Mouse (Mus musculus): Measurements from ENCODE around the gene Tgm7. TPM values are rescaled to one million over a fixed set of nuclear protein-coding genes. Genes with fewer than 3 reads are reported as not detected.
"Not testable (repeated sequence)": the region's sequence is repeated elsewhere in the genome, so short reads cannot be mapped to it uniquely, and the experiment has no call there.

Gene Tgm7
- not detected in 2 replicates for total RNA-seq (2017)

DNA sequence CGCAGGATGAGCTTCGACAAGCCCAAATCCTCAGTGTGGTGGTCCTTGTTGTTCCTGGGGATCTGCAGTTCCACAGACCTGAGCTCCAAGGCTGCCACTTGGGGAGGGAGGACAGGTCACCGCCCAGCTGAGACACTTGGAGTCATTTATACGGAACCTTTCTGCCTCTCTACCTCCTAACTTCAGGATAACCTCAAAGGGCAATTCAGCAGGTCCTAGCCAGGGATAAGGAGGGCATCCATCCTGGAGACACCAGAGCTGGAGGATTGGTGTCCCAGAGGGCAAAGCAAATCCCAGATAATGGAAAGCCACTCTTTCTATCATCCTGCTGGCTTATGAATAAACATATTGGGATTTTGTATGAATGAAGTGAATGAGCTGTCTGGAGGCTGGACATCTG, at the start of gene Tgm7:
Tgm7 (minus strand) TSS at position 101 of the 400 bp plus-strand sequence.
- ATAC-seq (replicated peaks in 1 of 2; ENCODE audit: insufficient read depth in 1 of 2, low FRiP score in 2 of 2, low TSS enrichment in 1 of 2, low read depth in 1 of 2, poor library complexity in 2 of 2, severe bottlenecking in 2 of 2) = no peak

DNA sequence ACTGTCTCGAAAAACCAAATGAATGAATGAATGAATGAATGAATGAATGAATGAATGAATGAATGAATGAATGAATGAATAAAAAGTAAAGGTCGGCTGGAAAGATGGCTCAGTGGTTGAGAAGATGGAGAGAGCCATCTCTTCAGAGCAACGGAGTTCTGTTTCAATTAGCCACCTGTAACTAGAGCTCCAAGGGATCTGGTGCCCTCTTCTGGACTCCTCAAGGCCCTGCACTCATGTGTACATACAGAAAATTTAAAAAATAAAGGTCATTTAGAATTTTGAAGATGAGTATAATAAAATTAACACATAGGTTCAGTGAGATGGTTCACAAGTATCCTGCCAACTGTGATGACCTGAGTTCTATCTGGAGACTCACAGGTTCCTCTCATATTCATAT, 43.5 kb upstream of the Tgm7 start:
- ATAC-seq (replicated peaks in 1 of 2; ENCODE audit: insufficient read depth in 1 of 2, low FRiP score in 2 of 2, low TSS enrichment in 1 of 2, low read depth in 1 of 2, poor library complexity in 2 of 2, severe bottlenecking in 2 of 2) = no peak

DNA sequence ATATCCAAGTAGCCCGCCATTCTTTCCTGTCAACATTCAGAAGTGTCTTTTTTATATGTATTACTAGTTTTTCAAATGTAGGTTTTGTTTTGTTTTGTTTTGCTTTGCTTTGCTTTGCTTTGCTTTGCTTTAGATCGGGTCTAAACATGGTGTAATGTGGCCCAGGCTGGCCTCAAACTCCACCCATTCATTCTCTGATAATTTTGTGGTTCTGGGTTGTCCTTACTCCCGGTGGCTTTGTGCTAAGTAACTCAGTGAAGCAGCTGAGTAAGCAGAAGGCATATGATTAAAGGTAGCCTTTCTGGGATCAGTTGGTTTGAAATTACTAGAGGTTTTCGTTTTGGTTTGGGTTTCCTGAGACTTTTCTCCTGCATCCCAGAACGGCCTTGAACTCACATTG, 40.1 kb upstream of the Tgm7 start:
- ATAC-seq (replicated peaks in 1 of 2; ENCODE audit: insufficient read depth in 1 of 2, low FRiP score in 2 of 2, low TSS enrichment in 1 of 2, low read depth in 1 of 2, poor library complexity in 2 of 2, severe bottlenecking in 2 of 2) = no peak

DNA sequence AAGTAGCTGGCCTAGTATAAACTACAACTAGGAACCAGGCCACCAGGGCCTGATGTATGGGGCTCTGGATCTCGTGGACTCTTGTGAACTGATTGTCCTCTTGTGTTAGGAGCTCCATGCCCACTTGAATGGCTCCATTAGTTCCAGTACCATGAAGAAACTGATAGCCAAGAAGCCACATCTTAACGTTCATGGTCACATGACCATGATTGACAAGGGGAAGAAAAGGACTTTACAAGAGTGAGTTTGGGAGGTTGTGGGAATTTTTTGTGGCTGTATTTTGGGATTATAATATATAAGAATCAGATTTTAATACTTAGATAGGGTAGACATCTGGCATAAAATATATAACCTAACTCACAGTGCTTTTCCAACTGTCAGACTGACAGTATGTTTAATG, 32.8 kb upstream of the Tgm7 start:
- ATAC-seq (replicated peaks in 1 of 2; ENCODE audit: insufficient read depth in 1 of 2, low FRiP score in 2 of 2, low TSS enrichment in 1 of 2, low read depth in 1 of 2, poor library complexity in 2 of 2, severe bottlenecking in 2 of 2) = no peak

DNA sequence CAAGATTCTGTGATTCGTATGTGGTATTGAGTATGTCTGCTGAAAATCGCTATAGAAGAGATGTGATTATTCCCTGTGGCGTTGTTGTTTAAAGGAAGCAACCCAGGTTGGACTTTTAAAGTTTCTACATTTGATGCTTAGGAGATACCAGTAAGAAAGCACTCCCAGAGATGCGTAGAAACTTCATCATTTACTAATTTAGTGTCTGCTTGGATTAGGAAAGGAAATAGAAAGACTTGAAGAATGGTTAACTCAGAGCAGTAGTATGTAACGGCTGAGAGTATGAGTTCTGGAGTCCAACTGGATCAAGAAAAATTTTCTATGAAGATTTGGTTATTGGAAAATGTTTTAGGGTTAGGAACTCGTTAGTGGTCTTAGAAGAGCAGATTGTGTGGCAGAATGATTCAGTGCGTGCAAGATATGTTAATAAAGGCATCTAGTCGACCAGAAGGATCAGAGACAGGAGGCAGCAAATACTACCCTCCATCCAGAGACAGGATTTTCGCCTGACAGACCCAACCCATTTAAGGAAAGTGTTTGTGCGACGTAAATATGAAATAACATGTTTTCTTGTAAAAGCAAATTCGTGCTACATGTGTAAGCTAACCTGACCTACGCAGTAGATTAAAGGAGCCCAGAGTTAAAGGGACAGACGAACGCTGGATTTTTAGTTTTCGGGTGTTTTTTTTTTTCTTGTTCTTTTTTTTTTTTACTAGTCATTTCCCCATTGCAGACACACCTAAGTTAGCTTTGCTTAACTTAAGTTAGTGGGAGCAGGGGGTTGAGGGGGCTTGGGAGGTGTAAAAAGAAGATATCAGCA, 31.8 kb upstream of the Tgm7 start:
- no peak for ATAC-seq (replicated peaks in 1 of 2; ENCODE audit: insufficient read depth in 1 of 2, low FRiP score in 2 of 2, low TSS enrichment in 1 of 2, low read depth in 1 of 2, poor library complexity in 2 of 2, severe bottlenecking in 2 of 2)

DNA sequence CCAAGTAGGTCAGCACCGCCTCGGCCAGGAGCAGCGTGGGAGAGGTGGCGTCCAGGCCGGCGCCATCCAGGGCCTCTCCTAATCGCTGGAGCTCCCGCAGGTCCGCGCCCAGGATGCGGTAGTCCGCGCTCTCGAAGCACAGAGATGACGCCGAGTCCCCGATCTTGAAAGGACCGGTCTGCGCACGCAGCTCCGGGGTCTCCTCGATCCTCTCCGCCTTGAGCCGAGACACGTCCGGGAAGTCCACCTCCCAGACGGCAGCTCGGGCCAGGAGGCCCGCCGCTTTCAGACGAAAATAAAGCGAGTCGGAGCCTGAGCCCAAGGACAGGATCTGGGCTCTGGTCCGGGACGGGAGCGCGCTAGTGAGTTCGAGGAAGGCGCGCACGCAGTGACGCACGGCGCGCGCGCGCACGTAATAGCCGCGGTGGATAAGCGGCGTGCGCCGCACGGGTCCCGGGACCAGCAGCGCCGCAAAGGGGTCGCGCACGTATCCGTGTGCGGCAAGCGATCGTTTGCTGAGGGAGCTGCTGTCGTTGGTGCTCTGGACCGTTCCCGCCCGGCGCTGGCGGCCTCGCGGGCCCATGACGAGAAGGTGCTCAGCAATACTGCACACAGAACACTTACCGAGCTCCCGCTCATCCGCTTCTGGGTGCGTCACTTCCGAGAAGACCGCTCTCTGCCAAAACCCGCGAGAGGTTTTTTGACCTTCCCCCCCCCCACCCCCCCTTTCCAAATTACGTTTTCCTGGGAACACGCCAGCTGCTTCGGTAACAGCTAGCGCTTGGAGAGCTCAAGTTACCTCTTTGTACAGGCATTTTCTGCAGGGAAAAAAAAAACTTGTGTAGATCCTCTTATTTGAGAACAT, 30.7 kb upstream of the Tgm7 start, which contains the start of the genes Adal and Lcmt2:
Adal (plus strand) TSS at position 411 of the 865 bp plus-strand sequence.
Lcmt2 (minus strand) TSS at position 636 of the 865 bp plus-strand sequence.
- ATAC-seq (replicated peaks in 1 of 2; ENCODE audit: insufficient read depth in 1 of 2, low FRiP score in 2 of 2, low TSS enrichment in 1 of 2, low read depth in 1 of 2, poor library complexity in 2 of 2, severe bottlenecking in 2 of 2) = peak; percentile 79 to 81

DNA sequence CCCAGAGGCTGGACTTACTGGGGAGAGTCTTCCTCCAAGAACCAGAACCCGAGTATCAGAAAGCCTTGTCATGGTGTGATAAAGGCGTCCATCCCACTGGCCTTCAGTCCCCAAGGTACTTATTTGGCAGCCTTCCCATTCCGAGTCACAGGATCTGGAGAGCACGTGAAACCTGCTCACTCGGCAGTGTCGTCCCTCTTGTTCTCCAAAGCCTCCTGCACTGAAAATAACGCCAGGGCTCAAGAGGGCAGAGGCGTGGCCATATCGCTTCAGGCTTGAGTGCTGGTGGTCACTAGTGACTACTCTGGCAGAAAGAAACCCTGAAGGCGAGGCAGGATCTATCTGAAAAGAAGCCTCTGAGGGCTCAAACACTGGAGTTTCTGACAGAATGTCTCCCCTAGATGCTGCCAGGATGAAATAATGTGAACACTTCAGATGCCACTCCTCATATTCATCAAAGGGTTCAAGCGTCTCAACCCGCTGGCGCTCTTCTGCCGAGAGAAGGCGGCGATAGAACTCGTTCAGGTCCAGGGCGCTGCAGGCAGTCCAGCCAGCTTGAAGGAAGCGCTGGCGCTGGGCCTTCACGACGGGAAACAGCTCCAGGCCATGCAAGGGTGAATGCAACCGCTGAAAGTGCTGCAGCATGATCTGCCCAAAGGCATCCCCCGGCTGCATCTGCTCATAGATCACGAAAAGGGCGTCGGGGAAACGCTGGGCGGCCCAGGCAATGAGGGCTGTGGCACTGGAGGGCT, 29.8 kb upstream of the Tgm7 start:
- peak; percentile 18 to 24; a peak in 2 of 4 replicates for ATAC-seq (replicated peaks in 1 of 2; ENCODE audit: insufficient read depth in 1 of 2, low FRiP score in 2 of 2, low TSS enrichment in 1 of 2, low read depth in 1 of 2, poor library complexity in 2 of 2, severe bottlenecking in 2 of 2)

DNA sequence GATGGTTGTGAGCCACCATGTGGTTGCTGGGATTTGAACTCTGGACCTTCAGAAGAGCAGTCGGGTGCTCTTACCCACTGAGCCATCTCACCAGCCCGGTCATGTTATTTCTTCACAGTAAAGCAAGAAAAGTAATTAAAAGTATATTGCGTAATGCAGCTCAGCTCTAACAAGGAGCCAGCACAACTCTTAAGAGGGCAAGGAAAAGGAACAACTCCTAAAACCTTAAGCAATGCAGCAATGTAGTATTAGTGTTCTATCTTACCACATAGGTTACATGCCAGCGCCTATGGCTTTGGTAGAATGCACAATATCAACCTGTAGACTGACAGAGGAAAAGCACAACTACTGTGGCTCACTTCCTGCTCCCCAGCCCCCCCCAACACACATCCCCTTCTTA, 27.8 kb upstream of the Tgm7 start:
- no peak for ATAC-seq (replicated peaks in 1 of 2; ENCODE audit: insufficient read depth in 1 of 2, low FRiP score in 2 of 2, low TSS enrichment in 1 of 2, low read depth in 1 of 2, poor library complexity in 2 of 2, severe bottlenecking in 2 of 2)

DNA sequence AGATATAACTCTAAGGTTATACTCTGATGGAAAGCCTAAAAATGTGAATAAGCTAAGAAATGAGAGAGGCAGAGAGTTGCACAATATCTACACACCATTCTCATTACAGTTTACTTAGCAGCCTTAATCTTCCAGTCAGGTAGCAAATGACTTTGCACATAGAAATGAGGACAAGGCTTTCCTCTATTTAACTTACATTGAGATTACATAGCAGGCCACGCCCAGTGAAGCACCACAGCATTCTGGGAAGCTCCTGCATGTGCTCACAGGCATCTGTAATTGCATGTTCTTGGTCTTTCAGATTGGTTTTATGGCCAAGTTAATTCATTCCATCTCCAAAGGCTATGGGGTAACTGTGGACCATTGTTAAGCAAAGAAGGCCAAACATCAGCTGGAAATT, 23.2 kb upstream of the Tgm7 start:
- no peak for ATAC-seq (replicated peaks in 1 of 2; ENCODE audit: insufficient read depth in 1 of 2, low FRiP score in 2 of 2, low TSS enrichment in 1 of 2, low read depth in 1 of 2, poor library complexity in 2 of 2, severe bottlenecking in 2 of 2)

DNA sequence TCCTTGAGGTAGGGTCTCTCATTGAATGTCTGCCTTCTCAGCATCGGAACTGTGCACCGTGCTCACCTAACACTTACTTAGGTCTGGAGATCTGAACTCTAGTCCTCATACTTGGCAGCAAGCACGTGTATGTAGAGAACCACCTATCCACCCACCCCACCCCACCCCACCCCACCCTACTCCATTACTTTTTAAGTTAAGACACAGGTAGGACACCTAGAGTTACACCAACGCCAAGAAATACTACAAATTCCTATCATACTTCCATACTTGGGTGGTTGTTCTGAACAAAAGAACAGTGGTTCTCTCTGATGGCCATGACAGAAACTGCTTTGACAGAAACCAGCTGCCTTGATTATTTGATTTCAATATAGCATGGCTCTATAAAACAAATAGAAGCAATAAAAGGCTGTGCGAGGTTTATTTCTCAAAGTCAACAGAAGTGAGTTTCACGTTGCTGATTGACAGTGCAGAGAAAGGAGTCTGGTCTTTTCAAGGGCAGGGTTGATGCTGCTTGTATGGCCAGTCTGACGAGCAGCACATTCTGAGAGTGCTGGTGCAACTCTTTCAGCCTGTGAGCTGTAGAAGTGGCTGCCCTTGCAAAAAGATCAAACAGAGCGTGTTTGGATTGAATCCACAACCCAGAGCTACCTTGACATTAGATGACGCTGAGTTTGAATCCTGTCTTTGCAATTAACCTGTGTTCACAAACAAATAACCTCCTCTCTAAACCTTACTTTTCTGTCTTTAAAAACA, 19.4 kb upstream of the Tgm7 start:
- no peak for ATAC-seq (replicated peaks in 1 of 2; ENCODE audit: insufficient read depth in 1 of 2, low FRiP score in 2 of 2, low TSS enrichment in 1 of 2, low read depth in 1 of 2, poor library complexity in 2 of 2, severe bottlenecking in 2 of 2)

DNA sequence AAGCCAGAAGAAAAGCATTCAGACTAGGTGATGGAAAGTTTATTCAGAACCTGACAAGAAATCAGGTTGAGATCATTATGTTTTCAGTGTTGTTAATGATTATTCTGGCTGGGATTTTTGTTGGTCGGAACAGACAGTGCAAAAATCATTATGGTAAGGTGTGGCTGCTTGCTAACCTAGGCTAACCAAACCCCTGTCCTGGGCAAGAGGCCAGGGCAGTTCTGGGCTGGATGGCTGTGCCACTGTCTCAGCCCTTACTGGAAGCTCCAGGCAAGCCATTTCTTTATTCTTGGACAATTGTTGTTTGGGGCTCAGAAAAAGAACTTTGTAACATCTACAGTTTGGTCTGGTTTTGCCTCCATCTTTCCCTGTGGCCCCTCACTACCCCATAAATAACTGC, 17.9 kb upstream of the Tgm7 start:
- no peak for ATAC-seq (replicated peaks in 1 of 2; ENCODE audit: insufficient read depth in 1 of 2, low FRiP score in 2 of 2, low TSS enrichment in 1 of 2, low read depth in 1 of 2, poor library complexity in 2 of 2, severe bottlenecking in 2 of 2)

DNA sequence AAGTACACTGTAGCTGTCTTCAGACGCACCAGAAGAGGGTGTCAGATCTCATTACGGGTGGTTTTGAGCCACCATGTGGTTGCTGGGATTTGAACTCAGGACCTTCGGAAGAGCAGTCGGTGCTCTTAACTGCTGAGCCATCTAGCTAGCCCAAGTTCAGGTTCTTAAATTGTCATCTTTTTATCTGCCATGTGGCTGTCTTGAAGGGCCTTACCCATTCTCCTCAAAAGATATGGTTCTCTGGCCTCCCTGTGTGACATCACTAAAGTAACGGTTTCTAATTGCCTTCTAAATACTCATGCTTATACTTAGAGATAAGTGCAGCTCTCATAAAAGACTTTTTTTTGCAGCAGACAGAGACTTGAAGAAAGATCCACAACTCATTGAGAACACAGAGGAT, 16.7 kb upstream of the Tgm7 start:
- not testable (repeated sequence) for ATAC-seq (replicated peaks in 1 of 2; ENCODE audit: insufficient read depth in 1 of 2, low FRiP score in 2 of 2, low TSS enrichment in 1 of 2, low read depth in 1 of 2, poor library complexity in 2 of 2, severe bottlenecking in 2 of 2)

DNA sequence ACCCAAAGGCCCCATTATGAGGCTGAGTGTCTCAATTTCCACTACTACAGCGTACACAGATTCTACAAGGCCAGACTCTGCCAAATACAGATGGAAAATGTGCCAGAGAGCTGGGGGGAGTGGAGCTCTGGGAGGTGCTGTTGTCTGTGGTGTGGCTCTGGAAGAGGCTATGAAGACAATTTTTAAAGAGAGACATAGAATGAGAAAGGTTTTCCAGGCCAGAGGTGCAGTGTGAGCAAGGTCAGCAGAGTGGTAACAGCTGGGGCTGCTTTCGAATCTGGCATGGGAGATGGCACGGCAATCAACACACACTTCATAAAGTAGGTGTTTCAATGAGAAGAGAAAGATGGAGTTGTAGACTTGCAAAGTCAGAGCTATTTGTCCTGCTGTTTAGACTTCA, 9.7 kb upstream of the Tgm7 start:
- ATAC-seq (replicated peaks in 1 of 2; ENCODE audit: insufficient read depth in 1 of 2, low FRiP score in 2 of 2, low TSS enrichment in 1 of 2, low read depth in 1 of 2, poor library complexity in 2 of 2, severe bottlenecking in 2 of 2) = no peak

DNA sequence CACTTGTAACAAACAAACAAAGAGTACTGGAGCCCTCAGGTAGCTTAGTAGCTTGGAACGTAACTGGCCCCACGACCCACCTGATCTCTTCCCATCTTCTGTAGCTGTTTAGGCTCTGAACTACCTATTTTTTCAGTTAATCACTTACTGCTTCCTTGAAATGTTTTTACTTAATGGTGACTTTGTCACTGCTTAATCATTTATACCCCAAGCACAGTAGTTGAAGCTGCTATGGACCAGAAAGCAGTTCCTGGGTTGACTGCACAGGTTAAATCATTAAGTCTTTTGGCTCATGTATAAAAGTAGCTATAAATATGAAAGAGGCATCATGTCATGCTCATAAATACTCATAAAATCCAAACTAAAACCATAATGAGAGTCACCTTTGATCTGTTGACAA, 5.8 kb upstream of the Tgm7 start:
- no peak for ATAC-seq (replicated peaks in 1 of 2; ENCODE audit: insufficient read depth in 1 of 2, low FRiP score in 2 of 2, low TSS enrichment in 1 of 2, low read depth in 1 of 2, poor library complexity in 2 of 2, severe bottlenecking in 2 of 2)

DNA sequence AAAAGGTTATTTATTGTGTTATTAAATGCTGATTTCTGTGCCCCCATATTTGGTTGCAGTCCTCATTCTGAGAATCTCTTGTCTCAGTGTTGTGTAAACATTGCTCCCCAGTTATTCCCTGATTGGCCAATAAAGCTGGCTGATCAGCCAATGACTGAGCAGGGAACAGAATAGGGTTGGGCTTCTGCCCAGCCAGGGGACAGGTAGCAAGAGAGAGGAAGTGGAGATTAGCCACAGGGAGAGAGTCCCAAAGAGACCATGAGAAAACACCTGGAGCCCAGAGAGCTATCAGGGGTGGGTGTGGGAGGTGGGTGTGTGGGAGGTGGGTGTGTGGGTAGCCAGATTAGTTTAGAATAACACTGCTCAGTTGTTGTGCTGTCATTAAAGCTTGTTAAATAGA, 3.7 kb downstream of the Tgm7 start:
- no peak for ATAC-seq (replicated peaks in 1 of 2; ENCODE audit: insufficient read depth in 1 of 2, low FRiP score in 2 of 2, low TSS enrichment in 1 of 2, low read depth in 1 of 2, poor library complexity in 2 of 2, severe bottlenecking in 2 of 2)

DNA sequence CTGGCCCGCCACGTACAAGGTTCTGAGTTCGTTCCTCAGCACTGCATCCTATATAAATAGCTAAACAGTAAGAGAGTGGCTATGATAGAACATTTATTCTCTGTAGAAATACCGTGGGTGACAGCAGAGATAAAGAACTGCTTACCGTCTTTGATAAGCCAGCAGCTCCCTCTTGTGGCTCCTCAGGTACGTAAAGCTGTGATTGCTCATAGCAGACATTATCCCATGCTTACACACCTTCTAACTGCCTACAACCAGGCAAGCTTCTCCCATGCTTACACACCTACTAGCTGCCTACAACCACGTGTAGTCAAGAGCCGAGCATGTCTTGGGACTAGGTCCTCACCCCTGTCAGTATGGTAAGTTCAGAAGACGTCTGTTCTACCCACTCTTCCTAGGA, 7.5 kb downstream of the Tgm7 start:
- ATAC-seq (replicated peaks in 1 of 2; ENCODE audit: insufficient read depth in 1 of 2, low FRiP score in 2 of 2, low TSS enrichment in 1 of 2, low read depth in 1 of 2, poor library complexity in 2 of 2, severe bottlenecking in 2 of 2) = peak; percentile 83 to 90

DNA sequence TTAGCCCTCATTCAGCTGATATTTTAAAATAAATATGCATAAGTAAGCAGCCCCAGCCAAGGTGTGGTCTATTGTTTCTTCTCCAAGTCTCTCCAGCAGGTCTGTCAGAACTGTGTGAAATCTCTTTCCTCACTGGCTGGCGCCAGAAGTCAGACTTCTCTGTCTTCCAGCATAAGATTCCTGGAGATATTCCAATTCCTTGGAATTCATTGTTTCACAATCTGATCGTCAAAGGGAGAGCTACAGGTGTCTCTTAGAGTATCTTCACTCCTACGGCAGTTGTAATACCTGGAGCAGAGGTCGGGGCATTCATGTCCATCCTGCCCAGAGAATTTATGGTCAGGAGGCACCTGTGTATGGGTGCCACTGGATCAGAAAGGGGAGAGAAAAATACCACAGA, 19.8 kb downstream of the Tgm7 start:
- ATAC-seq (replicated peaks in 1 of 2; ENCODE audit: insufficient read depth in 1 of 2, low FRiP score in 2 of 2, low TSS enrichment in 1 of 2, low read depth in 1 of 2, poor library complexity in 2 of 2, severe bottlenecking in 2 of 2) = no peak
